Mouse (Mus musculus) adrenal gland, postnatal 14 days (tissue): ENCODE results near the gene Ift22. TPM values are rescaled to one million over a fixed set of nuclear protein-coding genes. Genes with fewer than 3 reads are reported as not detected.
"Not testable (repeated sequence)": the region's sequence is repeated elsewhere in the genome, so short reads cannot be mapped to it uniquely, and the experiment has no call there.

Source experiments
- DNase-seq: peaks from one replicate; pipeline ENCODE4 v3.0.0; 2021; ENCODE audit warnings: mixed read lengths
- total RNA-seq: library from RNA; stranded (reverse); gene quantifications from 2 replicates; pipeline ENCODE4 v1.2.3, GENCODE M21; 2021

The Ift22 gene
- total RNA-seq, 1 experiment from 2014 or later = 24.9 TPM

GRCm38 (mm10) chr5:136947874-136948273, 39.9 kb downstream of the Ift22 start:
- DNase-seq = no peak

DNA sequence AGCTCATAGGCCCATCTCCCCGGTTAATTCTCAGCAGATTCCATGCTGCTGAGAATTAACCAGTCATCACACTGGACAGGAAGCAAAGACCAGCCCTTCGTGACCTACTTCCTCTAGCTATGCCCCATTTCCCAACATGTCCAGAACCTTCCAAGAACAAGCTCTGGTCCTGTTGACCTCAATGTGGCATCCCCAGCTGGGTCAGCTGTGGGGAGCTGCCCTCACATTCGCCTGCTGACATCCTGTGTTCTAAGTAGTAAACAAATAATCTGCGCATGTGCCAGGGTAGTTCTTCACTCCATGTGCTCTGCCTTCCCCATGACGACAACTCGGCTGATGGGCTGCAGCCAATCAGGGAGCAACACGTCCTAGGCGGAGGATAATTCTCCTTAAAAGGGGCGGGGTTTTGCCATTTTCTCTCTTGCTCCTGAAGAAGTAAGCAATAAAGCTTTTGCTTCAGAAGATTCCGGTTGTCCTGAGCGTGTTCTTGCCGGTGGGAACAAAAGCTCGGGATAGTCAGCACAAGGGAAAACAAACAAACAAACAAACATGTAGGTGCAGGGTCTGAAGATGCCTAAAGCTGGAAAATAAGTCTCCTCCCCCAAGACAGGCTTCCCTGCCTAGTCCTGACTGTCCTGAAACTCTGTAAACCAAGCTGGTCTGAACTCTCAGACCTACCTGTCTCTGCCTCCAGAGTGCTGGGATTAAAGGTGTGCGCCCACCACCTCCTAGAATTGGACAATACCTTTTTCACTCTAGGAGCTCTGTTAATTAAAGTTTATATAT, 41.8 kb downstream of the Ift22 start:
- DNase-seq = not testable (repeated sequence)

DNA sequence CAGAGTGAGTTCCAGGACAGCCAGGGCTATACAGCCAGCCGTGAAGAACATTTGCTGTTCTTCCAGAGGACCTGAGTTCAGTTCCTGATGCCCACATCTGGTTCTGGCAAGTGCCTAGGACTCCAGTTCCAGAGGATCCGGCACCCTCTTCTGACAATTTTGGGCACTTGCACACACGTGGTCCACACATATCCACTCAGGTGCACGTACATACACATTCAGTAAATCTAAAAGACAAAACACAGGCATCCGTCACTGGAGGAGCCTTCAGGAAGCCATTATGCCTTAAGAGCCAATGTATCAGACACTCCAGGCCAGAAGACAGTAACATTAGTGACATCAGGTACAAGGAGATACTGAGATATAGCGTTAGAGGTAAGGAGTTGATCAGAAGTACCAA, 42.6 kb downstream of the Ift22 start:
- no peak for DNase-seq

DNA sequence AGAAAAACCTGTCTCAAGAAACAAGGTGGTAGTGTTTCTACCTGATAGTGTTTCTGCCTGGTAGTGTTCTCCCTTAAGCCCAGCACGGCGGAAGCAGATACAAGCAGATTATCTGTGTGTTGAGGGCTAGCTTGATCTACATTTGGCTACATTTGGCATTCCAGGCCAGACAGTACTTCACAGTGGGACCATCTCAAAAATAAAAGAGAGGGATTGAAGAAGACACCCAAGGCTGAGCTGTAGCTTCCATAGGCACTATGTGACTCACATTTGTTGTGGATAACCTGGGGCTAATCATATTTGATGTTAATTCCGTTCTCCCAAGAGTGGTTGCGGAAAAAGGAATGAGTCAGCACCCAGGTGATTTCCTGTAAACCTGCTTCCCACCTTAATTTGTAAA, 44.2 kb downstream of the Ift22 start:
- no peak for DNase-seq

GRCm38 (mm10) chr5:136953015-136953414, 45.1 kb downstream of the Ift22 start, which contains the start of gene Fis1:
Fis1 (plus strand) TSS chr5:136953275.
- peak; percentile 99 for DNase-seq

DNA sequence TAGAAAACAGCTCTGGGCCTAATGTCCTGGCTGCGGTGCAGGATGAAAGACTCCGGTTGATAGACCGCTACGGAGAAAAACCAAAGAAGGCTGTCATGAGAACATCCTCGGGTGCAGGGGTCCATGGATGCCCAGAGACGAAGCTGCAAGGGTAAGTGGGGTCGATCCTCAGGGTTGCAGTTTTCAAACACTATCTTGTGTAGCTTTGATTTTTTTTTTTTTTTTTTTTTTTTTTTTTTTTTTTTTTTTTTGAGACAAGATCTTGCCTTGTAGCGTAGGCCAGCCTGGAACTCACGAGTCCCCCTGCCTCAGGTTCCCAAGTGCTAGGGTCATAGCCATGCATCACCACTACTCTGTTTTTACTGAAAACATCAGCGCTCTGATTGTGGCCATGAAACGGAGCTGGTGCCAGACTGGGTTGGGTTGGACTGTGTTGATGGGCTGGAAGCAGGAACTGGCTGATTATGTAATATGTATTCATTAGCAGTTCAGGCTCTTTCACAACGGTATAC, 45.5 kb downstream of the Ift22 start:
- DNase-seq = peak; percentile 64

- no peak for DNase-seq
Observed at GRCm38 (mm10) chr5:136955622-136956021, 47.7 kb downstream of the Ift22 start.

GRCm38 (mm10) chr5:136957250-136957649, 49.3 kb downstream of the Ift22 start:
- DNase-seq = no peak

DNA sequence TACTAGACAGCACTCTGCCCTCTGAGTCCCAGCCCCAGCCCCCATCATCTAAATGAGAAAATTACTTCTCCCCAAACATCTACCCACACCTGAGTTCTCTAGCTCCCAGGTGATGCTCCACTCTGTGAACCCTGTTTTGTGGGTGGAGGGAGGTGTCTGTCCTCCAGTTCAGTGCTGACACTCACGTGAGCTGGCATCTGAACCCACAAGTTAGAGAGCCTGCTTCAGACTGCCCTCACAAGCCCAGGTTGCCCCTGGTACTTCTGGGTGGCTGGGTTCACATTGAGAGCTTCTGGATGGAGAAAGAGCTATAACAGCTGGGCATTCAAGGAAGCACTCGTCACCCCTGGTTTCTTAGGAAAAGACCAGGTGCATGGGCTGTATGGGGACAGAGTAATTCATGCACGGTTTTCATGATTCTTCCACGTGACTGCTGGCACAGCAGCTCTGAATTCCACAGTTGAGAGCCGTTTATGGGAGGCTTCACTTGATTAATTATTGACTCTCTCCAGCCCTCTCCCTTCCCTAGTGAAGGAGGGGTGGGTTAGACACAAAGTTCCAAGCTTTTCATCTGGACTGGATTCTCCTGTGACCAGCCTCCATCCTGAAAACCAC, 51.1 kb downstream of the Ift22 start:
- DNase-seq = no peak

DNA sequence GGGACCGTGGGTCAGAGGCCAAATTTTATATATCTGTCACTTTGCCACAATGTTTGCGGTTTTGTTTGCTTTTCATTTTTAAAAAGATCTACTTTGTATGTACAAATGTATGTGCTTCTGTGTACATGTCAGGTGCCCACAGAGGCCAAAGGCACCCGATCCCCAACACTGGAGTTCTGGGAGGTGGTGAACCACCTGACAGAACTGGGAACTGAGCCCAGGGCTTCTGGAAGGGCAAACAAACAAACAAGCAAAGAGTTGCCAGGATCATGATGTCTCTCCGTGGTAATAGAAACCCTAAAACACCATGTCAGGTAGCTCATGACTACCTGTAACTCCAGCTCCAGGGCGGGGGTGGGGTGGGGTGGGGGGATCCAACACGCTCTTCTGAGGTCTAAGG, 52.1 kb downstream of the Ift22 start:
- DNase-seq = no peak

GRCm38 (mm10) chr5:136961334-136961982, 53.5 kb downstream of the Ift22 start:
- peak; percentile 43 for DNase-seq

- peak; percentile 93 for DNase-seq
Observed at GRCm38 (mm10) chr5:136961983-136962461, 54.1 kb downstream of the Ift22 start.

DNA sequence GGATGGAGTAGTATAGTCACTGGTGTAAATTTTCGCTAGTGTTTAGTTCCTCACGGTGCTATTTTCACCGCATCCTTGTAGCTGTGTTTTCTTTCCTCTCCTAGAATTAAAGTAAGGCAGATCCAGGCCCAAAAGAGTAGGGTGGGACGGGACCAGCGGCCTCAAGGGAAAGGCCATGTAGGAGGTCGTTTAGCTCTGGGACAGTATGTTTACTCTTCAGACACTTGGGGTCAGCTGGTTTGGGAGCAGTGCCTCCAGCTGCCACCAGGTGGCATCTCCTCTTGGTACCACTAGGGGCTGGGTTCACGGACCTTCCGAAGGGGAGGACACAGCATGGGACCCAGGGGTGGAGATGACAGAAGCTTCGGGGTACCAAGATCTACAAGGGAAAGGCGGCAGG, 54.6 kb downstream of the Ift22 start:
- peak; percentile 90 for DNase-seq

DNA sequence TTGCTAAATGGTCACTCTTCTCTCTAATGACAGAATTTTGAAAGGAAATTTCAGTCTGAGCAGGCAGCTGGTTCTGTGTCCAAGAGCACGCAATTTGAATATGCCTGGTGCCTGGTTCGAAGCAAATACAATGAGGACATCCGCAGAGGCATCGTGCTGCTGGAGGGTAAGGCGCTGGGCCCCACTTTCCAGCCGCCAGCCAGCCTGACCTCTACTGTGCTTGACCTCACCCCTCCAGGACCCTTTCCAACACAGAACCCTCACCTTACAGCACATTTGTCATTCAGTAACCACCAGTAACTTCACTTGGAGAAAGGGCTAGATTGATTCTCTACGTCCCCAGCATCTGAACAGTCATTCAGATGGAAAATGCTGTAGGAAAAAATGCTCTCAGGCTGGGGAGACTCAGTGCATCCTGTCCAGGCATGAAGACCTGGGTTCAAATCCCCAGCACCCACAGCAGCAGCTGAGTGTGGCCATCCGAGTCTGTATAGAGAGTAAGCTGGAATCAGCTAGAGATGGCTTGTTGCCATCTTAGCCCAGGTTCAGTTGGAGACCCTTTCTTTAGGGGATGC, 55.1 kb downstream of the Ift22 start:
- no peak for DNase-seq

Other genes starting within 250 kb of the Ift22 start
- not detected in 2 replicates for gene Myl10, start 215.0 kb upstream of the Ift22 start, total RNA-seq
- gene Col26a1, start 24.9 kb upstream of the Ift22 start, total RNA-seq = 3.3 and 5.6 TPM in 2 replicates
- gene Fis1, start 45.1 kb downstream of the Ift22 start, total RNA-seq = 136 TPM in 2 replicates
- gene Cldn15, start 58.5 kb downstream of the Ift22 start, total RNA-seq = 13.5 and 14.7 TPM in 2 replicates
- 54.9 and 57.8 TPM in 2 replicates for gene Plod3, start 78.9 kb downstream of the Ift22 start, total RNA-seq
- gene Znhit1, start 79.9 kb downstream of the Ift22 start, total RNA-seq = 64.8 and 72.1 TPM in 2 replicates
- 11.9 and 12.6 TPM in 2 replicates for gene Vgf, start 118.2 kb downstream of the Ift22 start, total RNA-seq
- gene Ap1s1, start 138.0 kb downstream of the Ift22 start, total RNA-seq = 88.6 and 92.6 TPM in 2 replicates
- 2.0 and 2.6 TPM in 2 replicates for gene Serpine1, start 164.1 kb downstream of the Ift22 start, total RNA-seq
- 38.1 and 39.8 TPM in 2 replicates for gene Trim56, start 208.1 kb downstream of the Ift22 start, total RNA-seq
- not detected in 2 replicates for gene Muc3, start 241.2 kb downstream of the Ift22 start, total RNA-seq